Mouse (Mus musculus) kidney, adult 2 months (tissue): ENCODE measurements around the gene Gm10944.

Source experiments
- CTCF ChIP-seq: fragments of 200-500 bp; conservative IDR thresholded peaks from 2 replicates; pipeline ENCODE4 v1.5.1; 2011; ENCODE audit warnings: low read depth, mild to moderate bottlenecking, control low read depth, low read length, moderate library complexity, mixed read lengths; ENCODE audit not compliant: insufficient read depth, insufficient read length
- POLR2A ChIP-seq: fragments of 200-500 bp; IDR thresholded peaks from one replicate; pipeline ENCODE4 v1.6.1; 2011; ENCODE audit warnings: low read depth, low read length, control low read depth

DNA sequence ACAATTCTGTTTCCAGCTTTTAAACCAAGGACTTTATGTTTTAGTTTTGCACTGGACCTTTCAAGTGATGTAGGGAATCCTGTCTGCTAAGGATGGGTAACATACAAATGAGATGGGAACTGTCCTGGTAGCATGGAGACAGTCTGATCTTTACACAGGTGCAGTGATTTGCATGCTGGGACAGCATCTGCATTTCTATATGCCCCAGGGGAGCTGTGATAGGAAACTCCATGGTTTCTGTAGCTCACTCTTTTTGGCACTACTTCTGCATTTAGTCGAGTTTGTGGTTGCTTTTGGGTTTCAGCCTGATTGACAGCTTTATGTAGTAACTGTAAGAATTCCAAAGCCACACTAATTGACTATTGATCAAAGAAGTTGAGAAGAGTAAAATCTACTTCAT is 19.8 kb downstream of the Gm10944 start:
- TF ChIP-seq CTCF (no peak), POLR2A (no peak)
